Mouse (Mus musculus): Measurements from ENCODE around the gene Ltb. TPM values are rescaled to one million over a fixed set of nuclear protein-coding genes. Genes with fewer than 3 reads are reported as not detected.

Gene Ltb
- total and polyA plus RNA-seq, 3 experiments = 0.78 to 1.2 TPM; not detected in 1

DNA sequence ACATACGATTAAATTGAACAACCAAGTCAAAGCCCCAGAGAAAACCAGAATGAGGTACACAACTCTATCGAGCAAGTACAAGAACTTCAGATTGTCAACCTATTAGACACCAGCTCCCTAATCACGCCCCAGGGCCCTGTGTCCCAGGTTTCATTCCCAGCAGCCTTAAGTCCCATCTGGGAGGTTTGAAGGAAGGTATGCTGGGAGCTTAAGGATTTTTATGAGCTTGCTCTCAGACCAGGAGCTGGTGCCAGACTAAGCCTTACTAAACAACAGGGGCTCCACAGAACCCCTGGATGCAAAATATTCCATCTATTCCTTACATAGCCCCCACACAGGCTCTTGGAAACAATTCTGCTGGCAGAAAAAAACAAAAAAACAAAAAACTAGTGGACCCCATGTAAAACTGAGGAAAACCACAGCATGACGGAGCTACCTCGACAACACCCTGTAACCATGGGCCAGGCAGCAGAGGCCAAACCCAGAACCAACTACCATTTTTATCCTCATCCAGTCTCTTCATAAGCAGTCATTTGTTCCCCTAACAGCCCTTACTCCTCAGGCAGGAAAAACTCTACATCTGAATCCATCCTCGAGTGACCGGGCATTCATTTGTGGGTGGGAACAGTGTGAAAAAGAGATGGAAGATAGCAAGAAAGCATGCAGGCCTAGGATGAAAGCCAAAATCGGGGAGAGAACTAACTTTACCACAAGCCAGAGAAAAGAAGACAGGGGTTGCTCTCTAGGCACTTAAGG lies 30.7 kb upstream of the Ltb start:
- H3K9me3 ChIP-seq (replicated peaks) = no peaks in the 10 kb centered on the region
- ATAC-seq (ENCODE audit: extremely low read depth, insufficient number of reproducible peaks, low FRiP score, poor library complexity, severe bottlenecking) = no peak
- H3K4me3 ChIP-seq (ENCODE audit: low read depth, low read length) = peak overlapping the region; percentile 91
- no peak for DNase-seq (ENCODE audit: low spot score)
- peaks cover 60% of the 10 kb centered on the region for H3K4me1 ChIP-seq (ENCODE audit: insufficient read depth, low read depth, low read length)
- TF ChIP-seq TAL1 (conservative IDR thresholded peaks at IDR 0.05; ENCODE audit: low read depth, low read length) (no peak), GATA1 (IDR thresholded peaks at IDR 0.05; ENCODE audit: borderline replicate concordance, low read length) (no peak), CTCF (IDR thresholded peaks at IDR 0.05; ENCODE audit: low read depth, low read length) (no peak), POLR2AphosphoS5 (IDR thresholded peaks at IDR 0.05; ENCODE audit: insufficient replicate concordance, low read depth, low read length) (no peak), GATA2 (IDR thresholded peaks at IDR 0.05; ENCODE audit: borderline replicate concordance, low read depth, low read length) (no peak)
- no peaks in the 10 kb centered on the region for H3K27me3 ChIP-seq (ENCODE audit: insufficient read depth, low read length)
- peaks cover 51% of the 10 kb centered on the region for H3K36me3 ChIP-seq (replicated peaks)

DNA sequence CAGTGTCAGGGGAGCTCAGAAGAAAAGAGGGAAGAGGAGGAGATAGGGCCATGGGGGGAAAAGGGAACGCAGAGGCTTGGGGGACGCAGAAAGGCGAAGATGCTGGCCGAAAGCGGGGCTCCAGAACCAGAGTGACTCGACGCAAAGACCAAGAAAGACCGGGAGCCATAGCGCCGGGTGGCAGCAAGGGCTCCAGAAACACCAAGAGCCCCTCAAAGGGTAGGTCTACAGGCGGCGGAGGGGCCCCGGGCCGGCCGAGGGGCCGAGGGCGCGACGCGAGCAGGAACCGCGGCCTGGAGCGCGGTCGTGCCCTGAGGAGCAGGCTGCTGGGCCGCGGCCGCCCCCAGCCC lies 30.0 kb upstream of the Ltb start:
- TF ChIP-seq CTCF (IDR thresholded peaks at IDR 0.05; ENCODE audit: low read depth, low read length) (no peak), TAL1 (conservative IDR thresholded peaks at IDR 0.05; ENCODE audit: low read depth, low read length) (no peak), GATA2 (IDR thresholded peaks at IDR 0.05; ENCODE audit: borderline replicate concordance, low read depth, low read length) (no peak), GATA1 (IDR thresholded peaks at IDR 0.05; ENCODE audit: borderline replicate concordance, low read length) (no peak), POLR2AphosphoS5 (IDR thresholded peaks at IDR 0.05; ENCODE audit: insufficient replicate concordance, low read depth, low read length) (no peak)
- Histone ChIP-seq H3K36me3 (replicated peaks) (peaks cover 44% of the 10 kb centered on the region), H3K27me3 (ENCODE audit: insufficient read depth, low read length) (no peaks in the 10 kb centered on the region), H3K9me3 (replicated peaks) (no peaks in the 10 kb centered on the region), H3K4me1 (ENCODE audit: insufficient read depth, low read depth, low read length) (peaks cover 57% of the 10 kb centered on the region), H3K4me3 (ENCODE audit: low read depth, low read length) (peak overlapping the region; percentile 91)
- DNase-seq (ENCODE audit: low spot score) (no peak), ATAC-seq (ENCODE audit: extremely low read depth, insufficient number of reproducible peaks, low FRiP score, poor library complexity, severe bottlenecking) (no peak)

DNA sequence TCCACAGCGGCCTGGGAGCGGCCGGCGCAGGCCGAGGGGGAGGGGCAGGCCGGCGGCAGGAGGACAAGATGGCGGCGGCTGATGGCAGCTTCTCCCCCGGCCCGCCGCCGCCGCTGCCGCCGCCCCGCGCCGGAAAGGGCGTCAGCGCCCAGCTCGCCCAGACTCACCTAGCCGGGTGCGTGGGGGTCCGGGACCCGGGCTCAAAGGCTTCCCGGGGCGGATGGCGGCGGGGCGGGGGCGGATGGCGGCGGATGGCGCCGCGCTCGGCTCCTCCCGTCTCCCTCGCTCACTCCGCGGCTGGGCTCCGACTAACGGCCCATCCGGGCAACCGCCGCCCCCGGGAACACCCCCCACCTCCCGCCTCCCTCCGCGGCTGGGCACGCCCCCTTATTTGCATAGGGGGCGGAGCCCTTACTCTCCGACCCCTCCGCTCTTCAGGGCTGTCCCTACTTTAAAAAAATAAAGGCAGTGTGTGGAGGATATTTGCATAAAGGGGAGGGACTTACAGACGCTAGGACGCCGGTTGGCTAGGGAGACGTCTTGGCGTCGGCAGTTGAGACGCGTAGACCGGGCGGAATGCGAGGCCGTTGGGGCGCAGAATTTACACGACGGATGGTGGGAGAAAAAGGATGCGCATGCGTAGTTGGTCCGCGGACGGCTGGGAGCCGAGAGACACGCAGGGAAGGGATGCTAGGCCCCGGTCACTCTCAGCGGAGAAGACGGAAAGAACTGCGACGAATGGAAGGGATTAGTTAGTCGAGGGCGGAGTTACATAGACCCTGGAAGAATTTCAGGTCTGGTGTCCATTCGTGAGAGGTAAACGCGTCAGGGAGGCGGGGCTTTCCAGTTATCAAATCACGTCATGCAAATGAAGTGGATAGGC lies 29.4 kb upstream of the Ltb start, which contains the start of gene Prrc2a:
Gene Prrc2a, minus strand, starts transcription at position 330 of the 883 bp plus-strand sequence.
- H3K27me3 ChIP-seq (ENCODE audit: insufficient read depth, low read length) = no peaks in the 10 kb centered on the region
- peaks cover 54% of the 10 kb centered on the region for H3K4me1 ChIP-seq (ENCODE audit: insufficient read depth, low read depth, low read length)
- peaks cover 38% of the 10 kb centered on the region for H3K36me3 ChIP-seq (replicated peaks)
- TF ChIP-seq POLR2AphosphoS5 (IDR thresholded peaks at IDR 0.05; ENCODE audit: insufficient replicate concordance, low read depth, low read length) = no peak
- no peak for TF ChIP-seq TAL1 (conservative IDR thresholded peaks at IDR 0.05; ENCODE audit: low read depth, low read length)
- TF ChIP-seq GATA2 (IDR thresholded peaks at IDR 0.05; ENCODE audit: borderline replicate concordance, low read depth, low read length) = no peak
- TF ChIP-seq CTCF (IDR thresholded peaks at IDR 0.05; ENCODE audit: low read depth, low read length) = no peak
- no peak for TF ChIP-seq GATA1 (IDR thresholded peaks at IDR 0.05; ENCODE audit: borderline replicate concordance, low read length)
- DNase-seq (ENCODE audit: low spot score) (peak; percentile 95), ATAC-seq (ENCODE audit: extremely low read depth, insufficient number of reproducible peaks, low FRiP score, poor library complexity, severe bottlenecking) (peak; percentile 97)
- peak within 1 kb of the TSS; percentile 91 for H3K4me3 ChIP-seq (ENCODE audit: low read depth, low read length)
- no peaks in the 10 kb centered on the region for H3K9me3 ChIP-seq (replicated peaks)

- no peak for TF ChIP-seq TAL1 (conservative IDR thresholded peaks at IDR 0.05; ENCODE audit: low read depth, low read length)
- no peak for TF ChIP-seq CTCF (IDR thresholded peaks at IDR 0.05; ENCODE audit: low read depth, low read length)
- TF ChIP-seq POLR2AphosphoS5 (IDR thresholded peaks at IDR 0.05; ENCODE audit: insufficient replicate concordance, low read depth, low read length) = no peak
- no peak for TF ChIP-seq GATA2 (IDR thresholded peaks at IDR 0.05; ENCODE audit: borderline replicate concordance, low read depth, low read length)
- TF ChIP-seq GATA1 (IDR thresholded peaks at IDR 0.05; ENCODE audit: borderline replicate concordance, low read length) = no peak
- no peaks in the 10 kb centered on the region for H3K9me3 ChIP-seq (replicated peaks)
- ATAC-seq (ENCODE audit: extremely low read depth, insufficient number of reproducible peaks, low FRiP score, poor library complexity, severe bottlenecking) = no peak; the same call in 1 of the 2 replicates
- peak; percentile 78 for DNase-seq (ENCODE audit: low spot score)
- H3K27me3 ChIP-seq (ENCODE audit: insufficient read depth, low read length) = 0 out of 2 replicates have a peak, but pooled peaks cover under 1% of the 10 kb centered on the region
- peaks cover 52% of the 10 kb centered on the region for H3K4me1 ChIP-seq (ENCODE audit: insufficient read depth, low read depth, low read length)
- peak overlapping the region; percentile 91 for H3K4me3 ChIP-seq (ENCODE audit: low read depth, low read length)
- peaks cover 30% of the 10 kb centered on the region for H3K36me3 ChIP-seq (replicated peaks)
Observed at GRCm38 (mm10) chr17:35165451-35166155, 28.6 kb upstream of the Ltb start.

DNA sequence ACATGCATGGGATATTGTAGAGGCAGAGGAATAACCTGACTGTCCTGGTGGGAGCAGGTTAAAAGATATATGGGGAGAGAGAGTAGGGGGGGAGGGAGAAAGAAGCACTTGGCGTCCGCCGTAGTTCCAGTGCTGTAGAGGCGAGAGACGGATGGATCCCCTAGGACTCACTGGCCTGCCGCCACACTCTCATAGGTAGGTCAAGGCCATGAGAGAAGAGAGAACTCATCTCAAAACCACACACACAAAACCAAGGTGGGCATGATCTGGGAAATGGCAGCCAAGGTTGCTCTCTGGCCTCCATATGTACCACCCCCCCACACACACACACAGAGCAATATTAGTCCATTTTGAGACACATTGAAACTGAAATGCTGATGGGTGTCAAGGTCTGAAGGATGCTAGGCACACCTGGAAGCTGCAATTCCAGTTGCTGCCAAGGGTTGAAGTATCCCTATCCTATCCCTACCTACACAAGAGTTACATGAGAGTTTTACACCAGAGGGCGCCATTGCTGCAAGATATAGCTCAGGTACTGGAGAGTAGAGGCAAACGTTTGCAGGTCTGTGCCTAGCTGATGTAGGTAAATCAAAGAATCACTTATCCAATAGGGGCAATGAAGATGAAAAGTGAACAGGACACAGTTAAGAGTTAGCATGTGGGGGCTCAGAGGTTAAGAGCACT lies 27.7 kb upstream of the Ltb start:
- no peak overlapping the region for H3K4me3 ChIP-seq (ENCODE audit: low read depth, low read length)
- peak; percentile 36; the same call in 1 of the 2 replicates for TF ChIP-seq CTCF (IDR thresholded peaks at IDR 0.05; ENCODE audit: low read depth, low read length)
- no peak for TF ChIP-seq TAL1 (conservative IDR thresholded peaks at IDR 0.05; ENCODE audit: low read depth, low read length)
- DNase-seq (ENCODE audit: low spot score) (no peak), ATAC-seq (ENCODE audit: extremely low read depth, insufficient number of reproducible peaks, low FRiP score, poor library complexity, severe bottlenecking) (no peak)
- peaks cover 21% of the 10 kb centered on the region for H3K36me3 ChIP-seq (replicated peaks)
- H3K27me3 ChIP-seq (ENCODE audit: insufficient read depth, low read length) = peaks cover 4% of the 10 kb centered on the region; the same call in 1 of the 2 replicates
- no peaks in the 10 kb centered on the region for H3K9me3 ChIP-seq (replicated peaks)
- H3K4me1 ChIP-seq (ENCODE audit: insufficient read depth, low read depth, low read length) = peaks cover 43% of the 10 kb centered on the region
